Mouse (Mus musculus) lung, embryonic 15.5 days (tissue): Measurements from ENCODE around the gene Cep41. TPM values are rescaled to one million over a fixed set of nuclear protein-coding genes. Genes with fewer than 3 reads are reported as not detected.
A peak's percentile ranks its signal among the peaks of the same experiment; 100 is the strongest.

Experiments
- ATAC-seq: fragments of 200-750 bp; cut with Nextera tagmentation; 2 replicates; pipeline ENCODE4 v1.8.0; 2017; ENCODE audit warnings: moderate number of reproducible peaks, borderline replicate concordance; ENCODE audit not compliant: low FRiP score, low TSS enrichment; ENCODE audit errors: extremely low read depth
- H3K27ac ChIP-seq: fragments of 300-500 bp; sonication (generic); 2 replicates; pipeline ENCODE4 v1.5.1; 2015; ENCODE audit warnings: moderate library complexity, mild to moderate bottlenecking, inconsistent platforms
- H3K27me3 ChIP-seq: fragments of 300-500 bp; sonication (generic); 2 replicates; pipeline ENCODE4 v1.6.1; 2015; ENCODE audit warnings: inconsistent platforms
- H3K36me3 ChIP-seq: fragments of 300-500 bp; sonication (generic); 2 replicates; pipeline ENCODE4 v1.6.1; 2015; ENCODE audit warnings: inconsistent platforms
- H3K4me1 ChIP-seq: fragments of 300-500 bp; sonication (generic); 2 replicates; pipeline ENCODE4 v1.6.1; 2015; ENCODE audit warnings: inconsistent platforms
- H3K4me2 ChIP-seq: fragments of 300-500 bp; sonication (generic); 2 replicates; pipeline ENCODE4 v1.6.1; 2015; ENCODE audit warnings: inconsistent platforms, mild to moderate bottlenecking, moderate library complexity
- H3K4me3 ChIP-seq: fragments of 300-500 bp; sonication (generic); 2 replicates; pipeline ENCODE4 v1.5.1; 2015; ENCODE audit warnings: mild to moderate bottlenecking, inconsistent platforms
- H3K9ac ChIP-seq: fragments of 300-500 bp; sonication (generic); 2 replicates; pipeline ENCODE4 v1.6.1; 2015; ENCODE audit warnings: inconsistent platforms
- H3K9me3 ChIP-seq: fragments of 300-500 bp; sonication (generic); 2 replicates; pipeline ENCODE4 v1.6.1; 2016; ENCODE audit warnings: inconsistent platforms
- WGBS: fragments of 180-500 bp; shearing (Covaris S2); methylation state at CpG from one replicate; pipeline ENCODE4 v1.1.7; 2015; 5-methylcytosine and 5-hydroxymethylcytosine counted together
- polyA plus RNA-seq: library from polyadenylated mRNA; unstranded; fragments of >200 nt; fragmentation: Nextera tagmentation; extraction: Ambion mirVana; gene quantifications from 2 replicates; pipeline ENCODE4 v1.2.1, GENCODE M21; 2015

Gene Cep41
- 12.1 and 13.0 TPM in 2 replicates for polyA plus RNA-seq

GRCm38 (mm10) chr6:30693350-30693991 is at the start of gene Cep41:
Gene Cep41 (minus strand): TSS chr6:30693749.
- under 1% methylated on average over 48 of the region's 52 CpGs for WGBS
- H3K4me1 ChIP-seq: peaks cover 26% of the 10 kb centered on the region
- no peaks in the 10 kb centered on the region for H3K27me3 ChIP-seq
- peak; percentile 97 for ATAC-seq
- no peaks in the 10 kb centered on the region for H3K36me3 ChIP-seq
- peak within 1 kb of the TSS; percentile 53 for H3K9ac ChIP-seq
- H3K4me3 ChIP-seq: peak within 1 kb of the TSS; percentile 50
- peak within 1 kb of the TSS; percentile 89 for H3K27ac ChIP-seq
- H3K4me2 ChIP-seq: peak within 1 kb of the TSS; percentile 58
- H3K9me3 ChIP-seq: no peaks in the 10 kb centered on the region

GRCm38 (mm10) chr6:30739177-30739747 is 45.7 kb upstream of the Cep41 start:
- Histone ChIP-seq H3K9me3 (peaks cover 32% of the 10 kb centered on the region), H3K36me3 (peaks cover 24% of the 10 kb centered on the region), H3K4me3 (peak overlapping the region; percentile 57), H3K4me1 (peaks cover 20% of the 10 kb centered on the region), H3K9ac (peak overlapping the region; percentile 34), H3K4me2 (peak overlapping the region; percentile 65), H3K27me3 (no peaks in the 10 kb centered on the region), H3K27ac (0 out of 2 replicates have a peak overlapping the region, but pooled peaks have one; percentile 72)
- ATAC-seq: no peak
- 42% methylated on average over 10 of the region's 10 CpGs for WGBS

GRCm38 (mm10) chr6:30738464-30739006 is 45.0 kb upstream of the Cep41 start:
- peaks cover 32% of the 10 kb centered on the region for H3K9me3 ChIP-seq
- no peaks in the 10 kb centered on the region for H3K27me3 ChIP-seq
- peaks cover 17% of the 10 kb centered on the region for H3K36me3 ChIP-seq
- peak overlapping the region; percentile 72 for H3K27ac ChIP-seq
- H3K4me1 ChIP-seq: peaks cover 28% of the 10 kb centered on the region
- no peak for ATAC-seq
- H3K9ac ChIP-seq: peak overlapping the region; percentile 58
- 52% methylated on average over 20 of the region's 20 CpGs for WGBS
- H3K4me3 ChIP-seq: peak overlapping the region; percentile 57
- H3K4me2 ChIP-seq: peak overlapping the region; percentile 65

DNA sequence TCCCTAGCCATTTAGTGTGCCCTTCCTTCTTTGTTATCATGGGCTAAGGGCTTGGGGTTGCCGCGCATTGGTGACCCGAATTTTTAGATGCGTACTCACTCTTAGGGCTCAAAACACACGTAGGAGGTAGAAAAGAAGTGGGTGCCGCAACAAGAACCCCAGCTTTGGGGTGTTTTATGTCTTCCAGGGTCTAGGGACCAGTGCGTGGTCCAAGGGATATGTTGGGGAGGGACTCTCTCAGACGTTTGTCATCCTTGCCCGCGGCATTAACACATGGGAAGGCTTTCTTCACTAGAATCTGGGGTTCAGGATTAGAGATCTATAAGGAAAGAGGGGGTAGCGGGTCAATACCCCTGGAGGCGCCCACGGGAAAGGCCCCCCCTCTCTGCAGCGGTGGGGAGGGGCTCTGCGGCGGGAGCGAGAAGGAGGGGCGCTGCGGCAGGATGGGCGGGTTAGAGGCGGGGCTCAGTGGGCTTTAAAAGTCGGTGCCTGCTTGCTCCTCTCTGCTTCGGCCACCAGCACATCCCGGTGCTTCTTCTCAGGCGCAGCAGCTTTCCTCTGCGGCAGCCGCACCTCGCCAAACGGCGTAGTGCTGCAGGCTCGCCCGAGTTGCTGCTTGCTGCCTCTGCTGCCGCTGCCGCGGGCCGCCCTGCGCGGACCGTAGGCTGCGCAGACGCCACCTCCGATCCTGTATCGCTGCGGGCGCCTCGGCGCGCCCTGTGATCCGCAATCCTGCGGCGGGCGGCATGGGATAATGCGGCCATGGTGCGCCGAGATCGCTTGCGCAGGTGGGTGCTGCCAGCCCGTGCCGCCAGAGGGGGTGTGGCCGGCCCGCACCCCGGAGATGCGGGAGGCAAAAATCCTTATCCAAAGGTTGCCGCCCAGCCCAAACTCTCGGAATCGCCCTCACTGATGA is 44.3 kb upstream of the Cep41 start:
- Histone ChIP-seq H3K36me3 (peaks cover 10% of the 10 kb centered on the region), H3K27ac (peak overlapping the region; percentile 72), H3K4me1 (peaks cover 32% of the 10 kb centered on the region), H3K9me3 (peaks cover 32% of the 10 kb centered on the region), H3K4me3 (peak overlapping the region; percentile 57), H3K27me3 (no peaks in the 10 kb centered on the region), H3K9ac (peak overlapping the region; percentile 58), H3K4me2 (peak overlapping the region; percentile 65)
- WGBS: 47% methylated on average over 66 of the region's 66 CpGs
- peak; percentile 78 for ATAC-seq

DNA sequence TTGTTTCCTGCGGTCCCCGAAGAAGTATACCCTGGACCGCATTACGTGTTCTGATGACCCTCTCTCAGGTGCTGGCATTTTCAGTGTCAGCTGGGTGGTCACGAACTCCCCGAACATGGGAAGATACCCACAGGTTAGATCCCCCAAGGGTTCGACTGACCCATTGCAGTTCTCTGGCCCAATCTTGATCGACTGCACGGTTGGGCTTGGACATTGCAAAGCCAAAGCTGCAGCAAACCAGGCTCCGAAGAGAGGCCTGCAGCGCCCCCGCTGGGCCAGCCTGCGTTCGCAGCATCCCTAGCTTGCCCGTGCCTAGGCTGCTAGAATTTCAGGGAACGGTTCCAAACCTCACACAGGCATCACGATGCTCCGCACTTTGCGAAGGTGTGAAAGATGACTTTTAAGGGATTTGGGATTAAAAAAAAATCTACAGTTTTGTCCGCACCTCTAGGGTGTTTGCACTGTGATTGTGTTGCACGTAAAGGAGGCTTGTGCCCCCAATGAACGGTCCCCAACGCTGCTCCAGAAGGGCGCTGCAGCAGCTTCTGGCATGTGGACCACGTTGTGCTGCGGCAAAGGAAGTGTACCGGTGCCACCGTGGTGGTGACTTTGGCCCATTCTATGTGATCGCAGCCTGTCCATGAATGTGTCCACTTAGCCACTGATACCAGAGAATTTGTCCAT is 43.5 kb upstream of the Cep41 start:
- peaks cover 2% of the 10 kb centered on the region for H3K36me3 ChIP-seq
- H3K4me3 ChIP-seq: peak overlapping the region; percentile 57
- peak overlapping the region; percentile 65 for H3K4me2 ChIP-seq
- peaks cover 32% of the 10 kb centered on the region for H3K9me3 ChIP-seq
- H3K27me3 ChIP-seq: no peaks in the 10 kb centered on the region
- peaks cover 32% of the 10 kb centered on the region for H3K4me1 ChIP-seq
- 42% methylated on average over 29 of the region's 29 CpGs for WGBS
- peak overlapping the region; percentile 77 for H3K27ac ChIP-seq
- no peak overlapping the region for H3K9ac ChIP-seq
- ATAC-seq: peak; percentile 74

DNA sequence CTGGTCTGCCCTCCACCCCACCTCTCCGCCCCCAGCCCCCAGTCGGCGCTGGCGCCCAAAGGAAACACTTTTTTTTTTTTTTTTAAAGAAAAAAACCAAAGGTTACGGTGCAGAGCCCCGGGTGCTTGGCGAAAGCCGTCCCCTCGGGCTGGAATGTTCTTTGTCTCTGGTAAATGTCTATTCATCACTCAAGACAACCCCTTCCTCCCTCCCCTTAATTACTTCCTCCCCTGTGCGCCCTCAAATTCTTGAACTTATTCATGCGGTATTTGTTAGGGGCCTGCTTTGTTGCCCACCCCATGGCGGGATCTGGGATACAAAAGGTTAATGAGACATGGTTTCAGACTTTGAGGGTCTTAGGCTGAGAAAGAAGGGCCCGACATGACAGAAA is 42.8 kb upstream of the Cep41 start:
- Histone ChIP-seq H3K27me3 (no peaks in the 10 kb centered on the region), H3K4me2 (peak overlapping the region; percentile 65), H3K4me1 (peaks cover 32% of the 10 kb centered on the region), H3K36me3 (no peaks in the 10 kb centered on the region; the same call in 1 of the 2 replicates), H3K27ac (peak overlapping the region; percentile 77), H3K9ac (no peak overlapping the region), H3K4me3 (peak overlapping the region; percentile 57; the same call in 1 of the 2 replicates), H3K9me3 (peaks cover 32% of the 10 kb centered on the region)
- WGBS: 50% methylated on average over 13 of the region's 13 CpGs
- 0 out of 2 replicates have a peak, but pooled peaks have one; percentile 21 for ATAC-seq

DNA sequence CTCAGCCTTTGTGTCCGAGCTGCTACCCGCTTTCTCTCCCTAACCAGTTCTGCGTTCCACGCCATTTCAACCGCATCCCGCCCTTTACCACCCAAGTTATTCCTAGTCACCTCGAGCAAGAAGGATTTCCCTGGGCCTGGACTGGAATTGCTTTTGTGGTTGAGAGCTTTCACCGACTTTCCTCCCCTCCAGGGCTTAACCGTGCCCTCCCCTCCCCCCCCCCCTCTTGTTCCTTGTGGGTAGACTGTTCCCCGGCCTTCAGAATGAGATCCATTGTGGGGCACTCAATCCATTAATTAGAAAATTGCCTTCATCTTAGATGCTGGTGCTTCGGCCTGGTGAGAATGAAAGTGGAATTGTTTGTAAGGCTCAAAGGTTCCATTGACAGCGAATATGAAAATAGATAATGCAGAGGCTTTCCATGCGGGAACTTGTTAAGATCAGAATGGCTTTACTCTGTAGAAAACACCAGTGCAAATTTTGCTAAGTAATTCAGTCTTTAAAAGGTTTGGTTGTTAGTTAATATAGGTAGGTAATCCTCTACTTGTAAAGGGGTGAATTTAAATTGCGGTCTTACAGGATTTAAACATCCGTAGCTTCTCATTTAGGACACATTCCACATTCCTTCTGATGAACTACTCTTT is 42.3 kb upstream of the Cep41 start:
- Histone ChIP-seq H3K9me3 (peaks cover 32% of the 10 kb centered on the region), H3K27me3 (no peaks in the 10 kb centered on the region), H3K4me2 (peak overlapping the region; percentile 65), H3K27ac (peak overlapping the region; percentile 77), H3K4me3 (peak overlapping the region; percentile 1; the same call in 1 of the 2 replicates), H3K9ac (peak overlapping the region; percentile 8; the same call in 1 of the 2 replicates), H3K36me3 (no peaks in the 10 kb centered on the region; the same call in 1 of the 2 replicates), H3K4me1 (peaks cover 32% of the 10 kb centered on the region)
- ATAC-seq: no peak
- 43% methylated on average over 15 of the region's 15 CpGs for WGBS

GRCm38 (mm10) chr6:30734988-30735727 is 41.6 kb upstream of the Cep41 start:
- peaks cover 32% of the 10 kb centered on the region for H3K9me3 ChIP-seq
- no peak for ATAC-seq
- peak overlapping the region; percentile 8; the same call in 1 of the 2 replicates for H3K9ac ChIP-seq
- H3K4me3 ChIP-seq: peak overlapping the region; percentile 1; the same call in 1 of the 2 replicates
- no peaks in the 10 kb centered on the region; the same call in 1 of the 2 replicates for H3K36me3 ChIP-seq
- peaks cover 32% of the 10 kb centered on the region for H3K4me1 ChIP-seq
- H3K27ac ChIP-seq: peak overlapping the region; percentile 77
- 49% methylated on average over 22 of the region's 22 CpGs for WGBS
- H3K27me3 ChIP-seq: no peaks in the 10 kb centered on the region
- H3K4me2 ChIP-seq: peak overlapping the region; percentile 65

DNA sequence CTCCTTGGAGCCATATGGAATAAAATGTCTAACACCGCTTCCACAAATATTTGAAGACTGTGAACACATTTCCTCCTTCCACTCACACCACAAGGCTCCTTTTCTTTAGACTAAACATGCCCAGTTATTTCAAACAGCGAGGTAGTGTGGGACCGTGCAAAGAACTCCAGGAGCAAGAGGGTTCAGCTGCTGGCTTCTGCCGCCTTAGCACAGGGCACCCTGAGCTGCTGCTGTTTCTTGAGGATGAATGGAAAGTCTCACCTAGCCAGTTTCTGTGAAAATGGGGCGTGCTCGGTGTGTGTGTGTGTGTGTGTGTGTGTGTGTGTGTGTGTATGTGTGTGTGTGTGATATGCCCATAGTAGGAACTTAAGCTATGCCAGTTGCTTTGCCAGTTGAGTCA is 40.9 kb upstream of the Cep41 start:
- no peak for ATAC-seq
- H3K9me3 ChIP-seq: peaks cover 31% of the 10 kb centered on the region
- peaks cover 33% of the 10 kb centered on the region for H3K4me1 ChIP-seq
- no peaks in the 10 kb centered on the region; the same call in 1 of the 2 replicates for H3K36me3 ChIP-seq
- H3K27me3 ChIP-seq: no peaks in the 10 kb centered on the region
- peak overlapping the region; percentile 77 for H3K27ac ChIP-seq
- no peak overlapping the region for H3K4me3 ChIP-seq
- H3K9ac ChIP-seq: no peak overlapping the region
- 46% methylated on average over 6 of the region's 6 CpGs for WGBS
- H3K4me2 ChIP-seq: peak overlapping the region; percentile 65

DNA sequence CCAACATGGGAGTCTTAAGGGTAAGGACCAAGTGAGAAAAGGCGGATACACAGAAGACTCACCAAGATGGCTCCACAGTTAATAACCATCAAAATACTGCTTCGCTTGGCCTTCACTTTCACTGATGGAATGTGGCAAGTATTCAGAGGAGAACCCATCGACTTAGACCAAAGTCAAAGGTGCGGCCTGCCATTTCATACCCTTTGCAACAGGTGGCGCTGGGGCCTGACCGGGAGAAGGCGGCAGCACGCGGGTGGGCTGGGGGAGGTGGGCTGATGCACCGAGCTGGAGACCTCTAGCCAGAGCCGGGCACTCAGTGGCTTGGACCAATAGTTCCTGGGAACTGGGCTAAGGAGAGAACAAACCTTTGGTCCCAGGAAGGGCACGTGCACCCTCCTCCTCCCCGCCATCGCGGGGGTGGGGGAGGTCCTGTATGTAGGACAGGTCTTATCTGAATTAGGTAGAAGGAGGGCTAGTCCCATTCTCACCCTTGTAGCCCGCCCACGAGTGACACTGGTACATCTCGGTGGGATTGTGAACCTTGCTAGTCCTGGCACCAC is 39.1 kb upstream of the Cep41 start:
- no peaks in the 10 kb centered on the region for H3K36me3 ChIP-seq
- no peak overlapping the region for H3K4me2 ChIP-seq
- H3K4me1 ChIP-seq: peaks cover 34% of the 10 kb centered on the region
- H3K27me3 ChIP-seq: no peaks in the 10 kb centered on the region
- no peak overlapping the region for H3K4me3 ChIP-seq
- WGBS: 49% methylated on average over 18 of the region's 18 CpGs
- H3K9ac ChIP-seq: no peak overlapping the region
- peaks cover 15% of the 10 kb centered on the region for H3K9me3 ChIP-seq
- ATAC-seq: no peak
- peak overlapping the region; percentile 77; the same call in 1 of the 2 replicates for H3K27ac ChIP-seq
